Mouse (Mus musculus) thymus, postnatal 14 days (tissue): Measurements from ENCODE around the gene Vmn1r50.
"Not testable (repeated sequence)": the region's sequence is repeated elsewhere in the genome, so short reads cannot be mapped to it uniquely, and the experiment has no call there.

ENCODE experiments used
- DNase-seq: peaks from one replicate; pipeline ENCODE4 v3.0.0; 2021

Gene Vmn1r50

DNA sequence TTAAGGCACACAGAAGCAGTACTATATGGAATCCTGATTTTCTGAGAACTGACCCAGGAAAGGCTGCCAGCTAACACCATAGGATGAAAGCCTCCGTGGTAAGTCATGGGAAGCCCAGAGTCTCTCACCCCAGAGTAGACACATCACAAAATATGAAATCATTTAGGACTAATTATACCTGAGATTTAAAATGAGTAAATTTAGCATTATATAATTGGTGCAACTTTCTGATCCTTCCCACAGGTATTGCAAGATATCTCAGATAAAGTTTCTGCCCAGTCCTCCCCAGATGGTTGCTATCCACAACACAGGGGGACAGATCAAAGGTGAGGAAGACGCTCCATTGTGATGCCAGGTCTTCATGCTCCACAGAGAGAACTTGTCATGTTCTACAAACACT lies at the start of gene Vmn1r50:
TSS of gene Vmn1r50 (plus strand) at position 301 of the 400 bp plus-strand sequence.
- no peak for DNase-seq

GRCm38 (mm10) chr6:90078406-90078805 lies 22.8 kb upstream of the Vmn1r50 start, which contains the start of gene Vmn1r49:
Vmn1r49 (minus strand) TSS chr6:90078506.
- DNase-seq, result no peak

DNA sequence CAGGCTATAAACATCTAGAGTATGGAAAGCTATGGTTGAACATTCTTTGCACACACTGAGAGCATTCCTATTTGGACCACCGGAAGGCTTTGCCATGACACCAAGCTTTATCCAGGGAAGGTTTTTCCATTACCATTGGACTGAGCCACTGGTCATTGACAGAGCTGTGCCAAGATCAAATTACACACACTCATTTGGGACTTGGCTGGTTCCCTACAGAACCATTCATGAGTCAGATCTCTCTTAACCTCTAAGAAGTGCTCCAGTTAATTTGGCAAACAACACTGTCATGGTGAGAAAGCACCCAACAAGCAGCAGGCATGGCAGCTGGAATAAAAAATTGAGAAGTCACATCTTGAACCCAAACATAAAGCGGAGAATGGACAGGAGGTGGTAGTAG lies 664 bp upstream of the Vmn1r50 start:
- DNase-seq, result no peak

- not testable (repeated sequence) for DNase-seq
Measured at GRCm38 (mm10) chr6:90122296-90122695, 21.1 kb downstream of the Vmn1r50 start, which contains the start of gene Vmn1r51. Vmn1r51 (plus strand) TSS chr6:90122596.
